Mouse (Mus musculus) MEL (cell line): ENCODE measurements around the gene Mxra7. TPM values are rescaled to one million over a fixed set of nuclear protein-coding genes. Genes with fewer than 3 reads are reported as not detected.

Experiments
- DNase-seq: peaks from one replicate; pipeline ENCODE4 v3.0.0; 2011; ENCODE audit warnings: low read depth, low spot score
- H3K27ac ChIP-seq: 2 replicates; pipeline ENCODE4 v1.5.1; 2012; ENCODE audit warnings: low read depth, mild to moderate bottlenecking, control low read depth, low read length, moderate library complexity; ENCODE audit not compliant: control insufficient read depth
- H3K27me3 ChIP-seq, 2 experiments: fragments of 150-350 bp in 1 of 2; sonication (generic) in 1 of 2; 2 replicates each; pipeline ENCODE4 v1.6.1; 2012; ENCODE audit warnings: low read length in 2 of 2, mild to moderate bottlenecking in 2 of 2, improper control_type of control experiment in 1 of 2, moderate library complexity in 1 of 2; ENCODE audit not compliant: insufficient read depth in 2 of 2, control insufficient read depth in 1 of 2
- H3K36me3 ChIP-seq, 2 experiments: 2 replicates each; pipeline ENCODE4 v1.6.1; 2012 to 2014; ENCODE audit warnings: low read length in 2 of 2, improper control_type of control experiment in 1 of 2, inconsistent platforms in 1 of 2, mild to moderate bottlenecking in 1 of 2; ENCODE audit not compliant: insufficient read depth in 2 of 2, control insufficient read depth in 1 of 2
- H3K4me1 ChIP-seq, 2 experiments: fragments of 150-350 bp in 1 of 2; sonication (generic) in 1 of 2; 2 replicates each; pipeline ENCODE4 v1.6.1; 2012; ENCODE audit warnings: low read length in 2 of 2, improper control_type of control experiment in 1 of 2, mild to moderate bottlenecking in 1 of 2; ENCODE audit not compliant: insufficient read depth in 2 of 2, control insufficient read depth in 1 of 2
- H3K4me3 ChIP-seq, 2 experiments: fragments of 150-350 bp in 1 of 2; sonication (generic) in 1 of 2; 2 replicates each; pipeline ENCODE4 v1.5.1; 2012; ENCODE audit warnings: low read depth in 2 of 2, low read length in 2 of 2, mild to moderate bottlenecking in 2 of 2, moderate library complexity in 2 of 2, control low read depth in 1 of 2, improper control_type of control experiment in 1 of 2; ENCODE audit not compliant: control insufficient read depth in 1 of 2, insufficient read depth in 1 of 2
- H3K79me2 ChIP-seq: 2 replicates; pipeline ENCODE4 v1.6.1; 2012; ENCODE audit warnings: mild to moderate bottlenecking, low read length, moderate library complexity; ENCODE audit not compliant: control insufficient read depth, poor library complexity, insufficient read depth
- H3K9ac ChIP-seq: 2 replicates; pipeline ENCODE4 v1.6.1; 2012; ENCODE audit warnings: low read depth, mild to moderate bottlenecking, control low read depth, low read length, moderate library complexity; ENCODE audit not compliant: control insufficient read depth, poor library complexity, severe bottlenecking
- H3K9me3 ChIP-seq: fragments of 150-350 bp; sonication (generic); replicated peaks from 2 replicates; pipeline ENCODE4 v1.6.1; 2012; ENCODE audit warnings: mild to moderate bottlenecking, low read length, improper control_type of control experiment, moderate library complexity; ENCODE audit not compliant: insufficient read depth
- CHD1 ChIP-seq: IDR thresholded peaks from 2 replicates; pipeline ENCODE4 v1.6.1; 2012; ENCODE audit warnings: low read depth, mild to moderate bottlenecking, inconsistent platforms, low read length, improper control_type of control experiment
- CTCF ChIP-seq, 3 experiments: IDR thresholded peaks in 2 of 3; conservative IDR thresholded peaks in 1 of 3; 2 replicates each; pipeline ENCODE4 v1.5.1; 2011 to 2012; ENCODE audit warnings: low read length in 3 of 3, low read depth in 2 of 3, mild to moderate bottlenecking in 2 of 3, improper control_type of control experiment in 1 of 3, inconsistent platforms in 1 of 3, mixed read lengths in 1 of 3, moderate library complexity in 1 of 3; ENCODE audit not compliant: control insufficient read depth in 1 of 3, insufficient read depth in 1 of 3, poor library complexity in 1 of 3, severe bottlenecking in 1 of 3
- E2F4 ChIP-seq: IDR thresholded peaks from 2 replicates; pipeline ENCODE4 v1.6.1; 2011; ENCODE audit warnings: low read depth, low read length, improper control_type of control experiment, borderline replicate concordance
- ELF1 ChIP-seq: IDR thresholded peaks from 2 replicates; pipeline ENCODE4 v1.6.1; 2014; ENCODE audit warnings: low read depth, mild to moderate bottlenecking, inconsistent platforms, low read length, improper control_type of control experiment, moderate library complexity
- EP300 ChIP-seq, 2 experiments: IDR thresholded peaks; 2 replicates each; pipeline ENCODE4 v1.6.1; 2011; ENCODE audit warnings: improper control_type of control experiment in 2 of 2, low read length in 2 of 2, low read depth in 1 of 2, mild to moderate bottlenecking in 1 of 2
- GABPA ChIP-seq: IDR thresholded peaks from 2 replicates; pipeline ENCODE4 v1.6.1; 2012; ENCODE audit warnings: low read depth, mild to moderate bottlenecking, inconsistent platforms, low read length, improper control_type of control experiment, moderate library complexity
- HCFC1 ChIP-seq: IDR thresholded peaks from 2 replicates; pipeline ENCODE4 v1.6.1; 2012; ENCODE audit warnings: low read depth, mild to moderate bottlenecking, inconsistent platforms, low read length, improper control_type of control experiment, moderate library complexity
- KAT2A ChIP-seq: conservative IDR thresholded peaks from 2 replicates; pipeline ENCODE4 v1.6.1; 2012; ENCODE audit warnings: low read depth, low read length, improper control_type of control experiment, inconsistent platforms
- MAFK ChIP-seq: IDR thresholded peaks from 2 replicates; pipeline ENCODE4 v1.6.1; 2011; ENCODE audit warnings: low read depth, mild to moderate bottlenecking, low read length, improper control_type of control experiment, borderline replicate concordance
- MAX ChIP-seq: IDR thresholded peaks from 2 replicates; pipeline ENCODE4 v1.6.1; 2011; ENCODE audit warnings: low read length, improper control_type of control experiment
- MAZ ChIP-seq: IDR thresholded peaks from 2 replicates; pipeline ENCODE4 v1.6.1; 2012; ENCODE audit warnings: low read depth, mild to moderate bottlenecking, inconsistent platforms, low read length, improper control_type of control experiment
- MXI1 ChIP-seq: IDR thresholded peaks from 2 replicates; pipeline ENCODE4 v1.6.1; 2011; ENCODE audit warnings: mild to moderate bottlenecking, low read depth, low read length, improper control_type of control experiment
- MYB ChIP-seq: IDR thresholded peaks from 2 replicates; pipeline ENCODE4 v1.6.1; 2011; ENCODE audit warnings: mild to moderate bottlenecking, low read depth, low read length, improper control_type of control experiment
- MYC ChIP-seq: IDR thresholded peaks from 2 replicates; pipeline ENCODE4 v1.6.1; 2011; ENCODE audit warnings: low read depth, mild to moderate bottlenecking, low read length, improper control_type of control experiment, moderate library complexity
- NELFE ChIP-seq: IDR thresholded peaks from 2 replicates; pipeline ENCODE4 v1.6.1; 2011; ENCODE audit warnings: low read depth, low read length, improper control_type of control experiment
- NRF1 ChIP-seq: IDR thresholded peaks from 2 replicates; pipeline ENCODE4 v1.6.1; 2014; ENCODE audit warnings: low read depth, mild to moderate bottlenecking, inconsistent platforms, low read length, improper control_type of control experiment, moderate library complexity; ENCODE audit not compliant: poor library complexity, insufficient read depth, severe bottlenecking
- POLR2A ChIP-seq, 2 experiments: IDR thresholded peaks; 2 replicates each; pipeline ENCODE4 v1.6.1; 2011 to 2012; ENCODE audit warnings: low read length in 2 of 2, mild to moderate bottlenecking in 2 of 2, control low read depth in 1 of 2, improper control_type of control experiment in 1 of 2, low read depth in 1 of 2, moderate library complexity in 1 of 2; ENCODE audit not compliant: control insufficient read depth in 1 of 2, insufficient read depth in 1 of 2, poor library complexity in 1 of 2
- POLR2AphosphoS2 ChIP-seq: IDR thresholded peaks from 2 replicates; pipeline ENCODE4 v1.6.1; 2011; ENCODE audit warnings: low read length, improper control_type of control experiment
- POLR2AphosphoS5 ChIP-seq: IDR thresholded peaks from 2 replicates; pipeline ENCODE4 v1.6.1; 2012; ENCODE audit warnings: low read depth, borderline replicate concordance, mild to moderate bottlenecking, inconsistent platforms, low read length, moderate library complexity, mixed read lengths
- RCOR1 ChIP-seq: IDR thresholded peaks from 2 replicates; pipeline ENCODE4 v1.6.1; 2012; ENCODE audit warnings: low read depth, mild to moderate bottlenecking, inconsistent platforms, low read length, improper control_type of control experiment
- SIN3A ChIP-seq: IDR thresholded peaks from 2 replicates; pipeline ENCODE4 v1.6.1; 2012; ENCODE audit warnings: low read length, improper control_type of control experiment, inconsistent platforms
- SMC3 ChIP-seq: IDR thresholded peaks from 2 replicates; pipeline ENCODE4 v1.6.1; 2011; ENCODE audit warnings: low read depth, low read length, improper control_type of control experiment
- TBP ChIP-seq: IDR thresholded peaks from 2 replicates; pipeline ENCODE4 v1.8.0; 2011; ENCODE audit warnings: low read depth, low read length, improper control_type of control experiment
- TCF12 ChIP-seq: IDR thresholded peaks from 2 replicates; pipeline ENCODE4 v1.6.1; 2014; ENCODE audit warnings: low read depth, mild to moderate bottlenecking, inconsistent platforms, low read length, improper control_type of control experiment, moderate library complexity
- UBTF ChIP-seq: IDR thresholded peaks from 2 replicates; pipeline ENCODE4 v1.6.1; 2012; ENCODE audit warnings: low read depth, mild to moderate bottlenecking, inconsistent platforms, low read length, improper control_type of control experiment, moderate library complexity, borderline replicate concordance; ENCODE audit not compliant: insufficient read depth
- USF1 ChIP-seq: IDR thresholded peaks from 2 replicates; pipeline ENCODE4 v1.6.1; 2014; ENCODE audit warnings: low read depth, mild to moderate bottlenecking, inconsistent platforms, low read length, improper control_type of control experiment, moderate library complexity
- ZC3H11A ChIP-seq: IDR thresholded peaks from 2 replicates; pipeline ENCODE4 v1.6.1; 2012; ENCODE audit warnings: low read depth, mild to moderate bottlenecking, inconsistent platforms, low read length, improper control_type of control experiment
- ZKSCAN1 ChIP-seq: IDR thresholded peaks from 2 replicates; pipeline ENCODE4 v1.6.1; 2012; ENCODE audit warnings: low read depth, mild to moderate bottlenecking, inconsistent platforms, low read length, improper control_type of control experiment, moderate library complexity
- ZMIZ1 ChIP-seq: IDR thresholded peaks from 2 replicates; pipeline ENCODE4 v1.6.1; 2012; ENCODE audit warnings: low read depth, mild to moderate bottlenecking, inconsistent platforms, low read length, improper control_type of control experiment, moderate library complexity
- ZNF384 ChIP-seq: IDR thresholded peaks from 2 replicates; pipeline ENCODE4 v1.6.1; 2012; ENCODE audit warnings: low read depth, mild to moderate bottlenecking, inconsistent platforms, low read length, improper control_type of control experiment
- polyA plus RNA-seq, 2 experiments: library from polyadenylated mRNA; stranded (reverse) in 1 of 2; unstranded in 1 of 2; fragments of >175 nt in 1 of 2; fragments of >200 nt in 1 of 2; gene quantifications; 2 replicates each; pipeline versions ENCODE4 v1.2.1 to v1.2.4; 2012; ENCODE audit warnings: low replicate concordance in 2 of 2, low read depth in 1 of 2; ENCODE audit not compliant: insufficient read length in 2 of 2, insufficient read depth in 1 of 2, missing spikeins in 1 of 2
- total RNA-seq: library from RNA; depleted of rRNA; stranded (reverse); fragments of 300-350 nt; gene quantifications from 2 replicates; pipeline ENCODE4 v1.2.3, GENCODE M21; 2012

Gene Mxra7
- total and polyA plus RNA-seq, 3 experiments: 2.7 to 9.3 TPM; not detected in 1

DNA sequence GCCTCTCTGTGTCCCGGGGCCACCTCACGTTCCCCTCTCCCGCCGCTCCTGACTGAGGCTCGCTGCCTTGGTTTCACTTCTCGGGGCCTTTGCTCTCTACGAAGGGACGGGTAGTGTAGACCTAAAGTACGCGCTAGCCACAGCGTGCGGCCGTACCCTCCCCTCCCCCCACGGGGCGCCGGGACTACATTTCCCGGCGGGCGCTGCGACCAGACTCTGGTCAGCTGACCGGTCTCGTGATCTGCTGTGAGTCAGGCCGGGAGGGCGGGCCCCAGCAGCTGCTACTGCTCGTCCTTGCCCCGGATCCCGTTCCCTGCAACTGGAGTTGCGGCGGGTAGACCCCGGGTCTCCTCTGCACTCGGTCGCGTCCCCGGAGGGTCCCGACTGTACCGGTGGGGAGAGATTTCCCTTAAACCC is 25.7 kb upstream of the Mxra7 start (continued):
- TF ChIP-seq SIN3A: peak; percentile 99
- no peak for TF ChIP-seq ZNF384

DNA sequence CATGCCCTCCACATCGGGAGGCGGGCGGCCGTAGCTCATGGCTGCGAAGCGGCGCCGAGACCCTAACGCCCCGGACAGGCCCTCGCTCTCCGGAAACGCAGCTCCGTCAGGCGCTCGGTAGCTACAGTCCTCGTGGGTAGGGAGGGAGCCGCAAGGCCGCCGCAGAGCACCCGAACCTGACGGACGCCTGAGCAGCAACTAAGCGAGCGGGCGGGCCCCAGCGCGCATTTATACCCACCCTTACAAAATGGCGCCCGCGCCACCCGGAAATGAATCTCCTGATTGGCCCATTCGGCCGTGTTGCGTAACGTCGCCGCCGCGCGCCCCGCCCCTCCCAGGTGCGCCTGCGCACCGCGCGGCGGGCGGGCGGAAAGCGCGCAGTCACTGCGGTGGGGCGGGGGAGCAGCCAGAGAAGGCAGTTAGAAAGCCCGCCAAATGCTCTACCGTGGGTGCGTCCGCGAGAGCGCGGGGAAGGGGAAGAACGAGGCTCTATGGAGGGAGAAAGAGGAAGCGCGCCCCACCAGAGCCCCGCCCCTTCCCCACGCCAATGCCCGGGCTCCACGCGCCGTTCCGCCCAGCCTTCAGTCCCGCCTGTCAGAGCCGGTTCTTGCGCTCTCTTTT is 25.2 kb upstream of the Mxra7 start, which contains the start of gene Srsf2:
Gene Srsf2 (minus strand): TSS at position 204 of the 621 bp plus-strand sequence.
- Histone ChIP-seq H3K9me3 (no peaks in the 10 kb centered on the region), H3K9ac (peak within 1 kb of the TSS; percentile 100), H3K27me3 (no peaks in the 10 kb centered on the region), H3K79me2 (peaks cover 49% of the 10 kb centered on the region), H3K36me3 (peaks cover 21 to 37% of the 10 kb centered on the region in 2 experiments), H3K27ac (peak within 1 kb of the TSS; percentile 100), H3K4me3 (peak within 1 kb of the TSS; percentile 91 to 100), H3K4me1 (peaks cover 6 to 12% of the 10 kb centered on the region in 2 experiments)
- peak; percentile 99 for DNase-seq
- TF ChIP-seq SIN3A (peak; percentile 89), EP300 (IDR thresholded peaks at IDR 0.05; ENCODE audit: low read depth in 1 of 2, low read length in 2 of 2) (peak in 1 of 2 experiments; percentile 74; a peak in 2 of 4 replicates), E2F4 (peak; percentile 97), HCFC1 (peak; percentile 82), MAX (peak; percentile 80; the same call in 1 of the 2 replicates), UBTF (peak; percentile 92; the same call in 1 of the 2 replicates), ELF1 (peak; percentile 89), POLR2AphosphoS5 (no peak; the same call in 1 of the 2 replicates), MAFK (no peak), NRF1 (peak; percentile 98), CHD1 (no peak), ZMIZ1 (peak; percentile 100), TBP (peak; percentile 98), POLR2AphosphoS2 (peak; percentile 100), GABPA (peak; percentile 91), MXI1 (peak; percentile 82), SMC3 (no peak), NELFE (peak; percentile 100), ZC3H11A (no peak), CTCF (IDR thresholded peaks at IDR 0.05 in 2 of 3, conservative IDR thresholded peaks at IDR 0.05 in 1 of 3; ENCODE audit: control insufficient read depth in 1 of 3, insufficient read depth in 1 of 3, low read depth in 2 of 3, low read length in 3 of 3, poor library complexity in 1 of 3, severe bottlenecking in 1 of 3) (no peak), MYC (peak; percentile 66; the same call in 1 of the 2 replicates), RCOR1 (no peak), ZKSCAN1 (no peak), TCF12 (peak; percentile 71), USF1 (peak; percentile 32; the same call in 1 of the 2 replicates), MYB (peak; percentile 83), KAT2A (peak; percentile 76), MAZ (no peak; the same call in none of the 2 replicates), POLR2A (IDR thresholded peaks at IDR 0.05; ENCODE audit: control insufficient read depth in 1 of 2, insufficient read depth in 1 of 2, low read depth in 1 of 2, low read length in 2 of 2, poor library complexity in 1 of 2) (peak; percentile 97 to 98)
